ENCODE assay signal across 18 mouse cellular contexts in the genomic region with DNA sequence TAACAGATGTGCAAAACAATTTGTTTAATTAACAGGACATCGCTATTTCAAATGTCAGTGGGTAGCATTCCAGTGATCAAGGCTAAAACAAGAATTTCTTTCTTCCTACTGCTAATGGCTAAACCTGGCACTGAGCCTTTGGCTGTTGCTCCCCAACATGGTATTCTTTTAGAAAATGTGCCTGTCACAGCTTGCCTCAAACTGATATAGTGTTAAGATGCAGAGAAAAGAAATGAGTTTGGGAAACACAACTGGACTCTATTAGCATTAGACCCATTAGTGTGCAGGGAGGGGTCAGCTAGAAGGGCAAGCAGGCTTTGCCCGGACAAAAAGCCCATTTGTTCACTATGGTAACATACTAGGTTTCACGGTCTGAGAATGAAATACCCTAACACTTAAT.
DNase-seq lines count a peak whose midpoint lies in the region; ATAC-seq and TF ChIP-seq lines count a peak whose summit lies in the region.
"Had no signal": no experiment of that assay in that cellular context is flagged by ENCODE, and none has a peak within 500 bp of the region (broad histone marks: within the 10 kb centered on the region; RNA-seq: fewer than 3 reads in every experiment).

No protein-coding gene starts in this region.

- no peak overlapping the region for H3K4me3 ChIP-seq in forebrain, embryonic 14.5 days (ENCODE audit: low read depth, low read length)
- no peak overlapping the region for H3K4me3 ChIP-seq in hindbrain, embryonic 16.5 days (ENCODE audit: low read length)
- H3K4me3 ChIP-seq in liver, postnatal 0 days (ENCODE audit: low read depth, low read length), result no peak overlapping the region
- H3K4me3 ChIP-seq: erythroblast, embryonic 14.5 days; limb, embryonic 13.5 days; lung, embryonic 15.5 days; megakaryocyte, embryonic 14.5 days; stomach, embryonic 15.5 days had no signal

- DNase-seq in right cerebral cortex, postnatal 10 days (ENCODE audit: low spot score in 2 of 2), result peak; percentile 22 to 27
- no peak for DNase-seq in right cerebral cortex, postnatal 14 days
- peak; percentile 75 for DNase-seq in forebrain, embryonic 14.5 days (ENCODE audit: low spot score)
- DNase-seq in urinary bladder, postnatal 4 days (ENCODE audit: low spot score in 2 of 2), result no peak
- DNase-seq in layer of hippocampus, postnatal 36 days, result no peak
- no peak for DNase-seq in liver, postnatal 0 days
- DNase-seq: adrenal gland, adult 2 months; cerebellum, postnatal 36 days; right cerebral cortex, postnatal 4 days; thymus, postnatal 25 days had no signal

- peaks cover 4% of the 10 kb centered on the region; the same call in 1 of the 2 replicates for H3K4me1 ChIP-seq in forebrain, embryonic 14.5 days (ENCODE audit: control insufficient read depth, insufficient read depth, low read length)
- no peaks in the 10 kb centered on the region for H3K4me1 ChIP-seq in hindbrain, embryonic 16.5 days (ENCODE audit: control insufficient read depth, insufficient read depth, low read depth, low read length)
- no peaks in the 10 kb centered on the region for H3K4me1 ChIP-seq in liver, postnatal 0 days (ENCODE audit: insufficient read depth)
- H3K4me1 ChIP-seq: limb, embryonic 13.5 days; lung, embryonic 15.5 days; megakaryocyte, embryonic 14.5 days; stomach, embryonic 15.5 days had no signal

- no peak overlapping the region for H3K9ac ChIP-seq in forebrain, embryonic 14.5 days (ENCODE audit: low read length)
- H3K9ac ChIP-seq in hindbrain, embryonic 16.5 days (ENCODE audit: low read depth, low read length), result no peak overlapping the region
- H3K9ac ChIP-seq in liver, postnatal 0 days (replicated peaks), result no peak overlapping the region
- H3K9ac ChIP-seq: limb, embryonic 13.5 days; lung, embryonic 15.5 days; stomach, embryonic 15.5 days had no signal

- 9% methylated on average over 3 of the region's 3 CpGs for WGBS in forebrain, embryonic 14.5 days
- 20% methylated on average over 3 of the region's 3 CpGs for WGBS in hindbrain, embryonic 16.5 days
- 72% methylated on average over 3 of the region's 3 CpGs for WGBS in liver, postnatal 0 days (ENCODE audit: insufficient replicate concordance)

- TF ChIP-seq EP300 in liver, postnatal 0 days (IDR thresholded peaks at IDR 0.05; ENCODE audit: low read depth), result no peak

- H3K4me2 ChIP-seq in forebrain, embryonic 14.5 days (ENCODE audit: low read length), result no peak overlapping the region
- H3K4me2 ChIP-seq in hindbrain, embryonic 16.5 days (ENCODE audit: low read length), result no peak overlapping the region
- no peak overlapping the region for H3K4me2 ChIP-seq in liver, postnatal 0 days (ENCODE audit: low read depth, low read length)
- H3K4me2 ChIP-seq: limb, embryonic 13.5 days; lung, embryonic 15.5 days; stomach, embryonic 15.5 days had no signal

- no peak for TF ChIP-seq CTCF in liver, postnatal 0 days (IDR thresholded peaks at IDR 0.05; ENCODE audit: low read depth)

- no peaks in the 10 kb centered on the region for H3K27me3 ChIP-seq in forebrain, embryonic 14.5 days (replicated peaks; ENCODE audit: control insufficient read depth, insufficient read depth, low read length)
- H3K27me3 ChIP-seq in hindbrain, embryonic 16.5 days (replicated peaks; ENCODE audit: control insufficient read depth, insufficient read depth, low read length), result no peaks in the 10 kb centered on the region
- H3K27me3 ChIP-seq in liver, postnatal 0 days (ENCODE audit: insufficient read depth, low read length), result no peaks in the 10 kb centered on the region
- H3K27me3 ChIP-seq: CH12.LX; limb, embryonic 13.5 days; lung, embryonic 15.5 days; megakaryocyte, embryonic 14.5 days; Patski; stomach, embryonic 15.5 days had no signal

- no peak overlapping the region for H3K27ac ChIP-seq in forebrain, embryonic 14.5 days (ENCODE audit: low read depth, low read length)
- H3K27ac ChIP-seq in hindbrain, embryonic 16.5 days (ENCODE audit: low read depth, low read length), result no peak overlapping the region
- no peak overlapping the region for H3K27ac ChIP-seq in liver, postnatal 0 days (ENCODE audit: low read depth)
- H3K27ac ChIP-seq: limb, embryonic 13.5 days; lung, embryonic 15.5 days; stomach, embryonic 15.5 days had no signal

- ATAC-seq in forebrain, embryonic 14.5 days, result peak; percentile 89
- ATAC-seq in hindbrain, embryonic 16.5 days, result peak; percentile 52
- ATAC-seq in liver, postnatal 0 days, result no peak
- ATAC-seq: Patski had no signal

- H3K36me3 ChIP-seq in forebrain, embryonic 14.5 days (ENCODE audit: control insufficient read depth, insufficient read depth, low read length), result no peaks in the 10 kb centered on the region
- no peaks in the 10 kb centered on the region for H3K36me3 ChIP-seq in hindbrain, embryonic 16.5 days (ENCODE audit: control insufficient read depth, insufficient read depth, low read length)
- H3K36me3 ChIP-seq in liver, postnatal 0 days (replicated peaks; ENCODE audit: insufficient read depth, low read length), result no peaks in the 10 kb centered on the region
- H3K36me3 ChIP-seq: limb, embryonic 13.5 days; lung, embryonic 15.5 days; stomach, embryonic 15.5 days had no signal

- H3K9me3 ChIP-seq in forebrain, embryonic 14.5 days (replicated peaks; ENCODE audit: control insufficient read depth, low read length), result no peaks in the 10 kb centered on the region
- no peaks in the 10 kb centered on the region for H3K9me3 ChIP-seq in hindbrain, embryonic 16.5 days (ENCODE audit: control insufficient read depth, low read length)
- no peaks in the 10 kb centered on the region for H3K9me3 ChIP-seq in liver, postnatal 0 days (ENCODE audit: low read length)
- H3K9me3 ChIP-seq: limb, embryonic 13.5 days; lung, embryonic 15.5 days; megakaryocyte, embryonic 14.5 days; stomach, embryonic 15.5 days had no signal

Comparison
In these comparisons a context has a peak if more than half of its experiments do, and no peak if none do; other contexts are left out.
1. DNase-seq: peak in right cerebral cortex, postnatal 10 days (2 of 2) and forebrain, embryonic 14.5 days (single experiment); none in right cerebral cortex, postnatal 14 days (single experiment), urinary bladder, postnatal 4 days (0 of 2), layer of hippocampus, postnatal 36 days (0 of 2) and liver, postnatal 0 days (single experiment).